Mouse (Mus musculus) cerebellum, adult 2 months (tissue): ENCODE results near the gene Lamb3.

ENCODE experiments used
- CTCF ChIP-seq: fragments of 200-500 bp; IDR thresholded peaks from 2 replicates; pipeline ENCODE4 v1.5.1; 2011; ENCODE audit warnings: low read depth, mild to moderate bottlenecking, control low read depth, low read length, moderate library complexity, borderline replicate concordance; ENCODE audit not compliant: insufficient read depth
- POLR2A ChIP-seq: fragments of 200-500 bp; IDR thresholded peaks from 2 replicates; pipeline ENCODE4 v1.6.1; 2011; ENCODE audit warnings: low read length, control low read depth, borderline replicate concordance; ENCODE audit not compliant: insufficient read depth

DNA sequence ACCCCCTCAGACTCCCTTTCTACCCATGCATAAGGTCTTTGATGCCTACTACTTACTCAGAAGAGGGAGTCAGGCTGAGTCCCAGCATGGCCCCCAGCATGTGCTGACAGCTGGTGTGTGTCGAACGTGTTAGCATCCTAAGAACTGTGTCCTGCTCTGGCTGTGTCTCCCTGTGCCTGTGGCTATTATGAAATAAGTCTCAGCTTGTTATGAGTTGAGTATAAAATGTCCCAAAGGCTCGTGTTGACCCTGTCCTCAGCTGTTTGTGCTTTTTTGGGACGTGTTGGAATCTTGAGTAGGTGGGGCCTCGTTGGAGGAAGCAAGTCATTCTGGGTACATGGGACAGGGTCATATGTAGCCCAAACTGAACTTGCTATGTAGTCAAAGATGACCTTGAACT is 6.6 kb downstream of the Lamb3 start:
- TF ChIP-seq CTCF (no peak), POLR2A (no peak)
